Mouse (Mus musculus) ES-Bruce4 (cell line): ENCODE results near the gene Pum1.

Experiments used
- CTCF ChIP-seq: IDR thresholded peaks from one replicate; pipeline ENCODE4 v1.8.1; 2011; ENCODE audit warnings: low read depth, low read length
- POLR2A ChIP-seq: IDR thresholded peaks from one replicate; pipeline ENCODE4 v1.8.1; 2011; ENCODE audit warnings: low read length; ENCODE audit not compliant: insufficient read depth

- TF ChIP-seq CTCF (no peak), POLR2A (no peak)
Measured at GRCm38 (mm10) chr4:130678149-130678548, 15.0 kb downstream of the Pum1 start.
